Mouse (Mus musculus) liver, postnatal 0 days (tissue): Measurements from ENCODE around the gene Foxo3. TPM values are rescaled to one million over a fixed set of nuclear protein-coding genes. Genes with fewer than 3 reads are reported as not detected.

ENCODE experiments used
- ATAC-seq: fragments of 200-750 bp; cut with Nextera tagmentation; 2 replicates; pipeline ENCODE4 v1.8.0; 2017; ENCODE audit warnings: mild to moderate bottlenecking, moderate library complexity
- DNase-seq: peaks from one replicate; pipeline ENCODE4 v3.0.0-alpha.2; 2016
- H3K27ac ChIP-seq: fragments of 300-500 bp; sonication (generic); 2 replicates; pipeline ENCODE4 v1.5.1; 2014; ENCODE audit warnings: antibody characterized with exemption, moderate library complexity, mild to moderate bottlenecking, low read depth
- H3K27me3 ChIP-seq: fragments of 300-500 bp; sonication (generic); 2 replicates; pipeline ENCODE4 v1.6.1; 2014; ENCODE audit warnings: low read length, control low read depth, mixed read lengths; ENCODE audit not compliant: insufficient read depth
- H3K36me3 ChIP-seq: fragments of 300-500 bp; sonication (generic); replicated peaks from 2 replicates; pipeline ENCODE4 v1.6.1; 2014; ENCODE audit warnings: mild to moderate bottlenecking, control low read depth, low read length, moderate library complexity, mixed read lengths; ENCODE audit not compliant: insufficient read depth
- H3K4me1 ChIP-seq: fragments of 300-500 bp; sonication (generic); 2 replicates; pipeline ENCODE4 v1.6.1; 2014; ENCODE audit warnings: antibody characterized with exemption, mild to moderate bottlenecking, control low read depth; ENCODE audit not compliant: insufficient read depth
- H3K4me2 ChIP-seq: fragments of 300-500 bp; sonication (generic); 2 replicates; pipeline ENCODE4 v1.6.1; 2014; ENCODE audit warnings: low read depth, mild to moderate bottlenecking, low read length, moderate library complexity, mixed read lengths
- H3K4me3 ChIP-seq: fragments of 300-500 bp; sonication (generic); 2 replicates; pipeline ENCODE4 v1.5.1; 2014; ENCODE audit warnings: low read depth, low read length
- H3K9ac ChIP-seq: fragments of 300-500 bp; sonication (generic); replicated peaks from 2 replicates; pipeline ENCODE4 v1.6.1; 2014; ENCODE audit warnings: mild to moderate bottlenecking, moderate library complexity
- H3K9me3 ChIP-seq: fragments of 300-500 bp; sonication (generic); 2 replicates; pipeline ENCODE4 v1.6.1; 2016; ENCODE audit warnings: mild to moderate bottlenecking, control low read depth, low read length, mixed read lengths
- CTCF ChIP-seq: sonication (generic); IDR thresholded peaks from 2 replicates; pipeline ENCODE4 v1.5.1; 2016; ENCODE audit warnings: antibody characterized with exemption, low read depth
- EP300 ChIP-seq: IDR thresholded peaks from 2 replicates; pipeline ENCODE4 v1.6.1; 2016; ENCODE audit warnings: antibody characterized with exemption, low read depth, mild to moderate bottlenecking
- WGBS: fragments of 180-500 bp; shearing (Covaris S2); extraction: QIAGEN DNeasy Blood & Tissue Kit; methylation state at CpG from one replicate; pipeline ENCODE4 v1.1.7; 2014; ENCODE audit not compliant: insufficient replicate concordance; 5-methylcytosine and 5-hydroxymethylcytosine counted together
- polyA plus RNA-seq: library from polyadenylated mRNA; unstranded; fragments of >200 nt; fragmentation: Nextera tagmentation; extraction: Ambion mirVana; gene quantifications from 2 replicates; pipeline ENCODE4 v1.2.1, GENCODE M21; 2015

Gene Foxo3
- polyA plus RNA-seq, 1 experiment from 2014 or later: 8.4 TPM

DNA sequence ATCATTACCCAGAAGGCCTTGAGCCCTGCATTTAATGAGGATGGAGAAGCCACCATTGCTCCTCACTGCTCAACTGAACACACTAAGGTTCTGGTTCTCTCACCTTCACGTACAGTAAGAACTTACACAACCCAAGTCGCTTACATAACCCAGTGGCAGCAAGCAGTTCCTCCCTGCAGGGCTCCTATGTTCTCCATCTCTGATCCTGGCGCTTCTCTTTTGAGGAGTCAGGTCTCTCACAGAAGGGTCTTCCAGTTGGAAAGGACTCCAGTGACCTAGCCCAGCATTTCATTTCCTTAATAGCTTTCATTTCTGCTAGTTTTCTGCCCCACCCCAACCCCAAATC, 31.3 kb downstream of the Foxo3 start:
- Histone ChIP-seq H3K36me3 (peaks cover 4% of the 10 kb centered on the region), H3K4me2 (peak overlapping the region; percentile 38; the same call in 1 of the 2 replicates), H3K9me3 (no peaks in the 10 kb centered on the region), H3K4me1 (peaks cover 73% of the 10 kb centered on the region), H3K27ac (peak overlapping the region; percentile 30), H3K9ac (no peak overlapping the region; the same call in 1 of the 2 replicates), H3K4me3 (no peak overlapping the region), H3K27me3 (no peaks in the 10 kb centered on the region)
- DNase-seq: no peak
- WGBS: 71% methylated on average over 3 of the region's 3 CpGs
- no peak for TF ChIP-seq CTCF
- no peak; the same call in 1 of the 2 replicates for TF ChIP-seq EP300
- no peak for ATAC-seq

DNA sequence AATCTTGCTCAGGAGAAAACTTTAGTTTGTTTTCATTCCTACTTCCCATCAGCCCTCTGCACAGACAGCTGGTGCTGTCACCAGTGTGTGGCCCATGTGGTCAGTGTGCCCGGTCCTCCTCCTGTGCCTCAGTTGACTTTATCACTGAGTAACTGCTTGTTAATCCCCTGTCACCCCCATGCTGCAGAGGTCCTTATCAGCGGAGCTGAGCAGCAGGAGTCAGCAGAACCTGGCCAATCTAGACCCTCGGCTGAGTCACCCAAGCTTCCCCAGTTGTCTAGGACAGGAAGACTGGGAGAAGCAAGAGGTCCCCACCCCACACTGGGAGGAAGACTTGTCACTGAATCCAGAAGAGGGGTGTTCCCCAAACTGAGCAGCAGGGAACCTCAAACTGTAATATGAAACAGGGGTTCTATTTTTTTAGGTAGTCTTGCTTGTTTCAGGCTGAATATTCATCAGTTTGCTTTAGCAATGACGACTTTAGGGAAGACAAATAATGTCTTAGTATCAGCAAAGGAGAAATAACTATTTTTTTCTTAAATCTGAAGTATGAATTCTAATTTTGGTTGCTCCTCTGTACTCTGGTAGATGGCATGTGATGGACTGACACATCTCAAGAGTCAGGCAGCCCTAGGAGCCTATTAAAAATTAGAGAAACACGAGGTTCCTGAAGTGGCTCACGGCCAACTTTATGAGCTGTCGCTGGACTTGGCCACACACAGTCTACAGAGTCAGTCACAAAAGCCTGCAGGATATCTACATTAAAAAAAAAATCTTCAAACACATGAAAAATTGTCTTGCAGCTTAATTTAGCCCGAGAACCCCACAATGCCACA, 31.9 kb downstream of the Foxo3 start:
- Histone ChIP-seq H3K27me3 (no peaks in the 10 kb centered on the region), H3K27ac (peak overlapping the region; percentile 30), H3K36me3 (peaks cover 4% of the 10 kb centered on the region), H3K4me3 (no peak overlapping the region), H3K4me2 (peak overlapping the region; percentile 38), H3K4me1 (peaks cover 67% of the 10 kb centered on the region), H3K9me3 (no peaks in the 10 kb centered on the region), H3K9ac (0 out of 2 replicates have a peak overlapping the region, but pooled peaks have one; percentile 44)
- no peak for TF ChIP-seq CTCF
- peak; percentile 92 for TF ChIP-seq EP300
- DNase-seq (peak; percentile 61), ATAC-seq (peak; percentile 86)
- 47% methylated on average over 8 of the region's 8 CpGs for WGBS

DNA sequence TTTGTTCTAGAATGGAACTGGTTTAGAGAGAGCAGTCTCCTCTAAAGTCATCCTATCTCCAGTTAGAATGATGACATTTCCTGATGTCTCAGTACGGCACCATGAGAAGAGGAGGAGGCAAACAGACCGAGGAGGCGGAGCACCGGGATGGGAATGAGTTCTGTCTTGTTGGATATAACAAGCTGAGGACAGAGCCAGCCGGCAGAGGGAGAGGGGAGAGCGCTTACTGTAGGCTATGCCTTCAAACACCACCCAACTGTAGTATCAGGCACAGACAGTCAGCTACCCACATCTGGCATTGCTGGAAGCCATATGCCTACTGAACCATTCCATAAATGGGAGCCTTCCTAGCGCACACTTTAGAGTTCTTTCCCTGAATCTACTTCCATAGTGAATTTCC, 32.6 kb downstream of the Foxo3 start:
- no peak overlapping the region for H3K9ac ChIP-seq
- H3K4me2 ChIP-seq: peak overlapping the region; percentile 38; the same call in 1 of the 2 replicates
- H3K9me3 ChIP-seq: no peaks in the 10 kb centered on the region
- ATAC-seq (0 out of 2 replicates have a peak, but pooled peaks have one; percentile 14), DNase-seq (no peak)
- H3K27me3 ChIP-seq: no peaks in the 10 kb centered on the region
- H3K27ac ChIP-seq: peak overlapping the region; percentile 30
- 86% methylated on average over 7 of the region's 7 CpGs for WGBS
- no peak for TF ChIP-seq CTCF
- no peak for TF ChIP-seq EP300
- peaks cover 65% of the 10 kb centered on the region for H3K4me1 ChIP-seq
- H3K4me3 ChIP-seq: no peak overlapping the region
- peaks cover 8% of the 10 kb centered on the region for H3K36me3 ChIP-seq

DNA sequence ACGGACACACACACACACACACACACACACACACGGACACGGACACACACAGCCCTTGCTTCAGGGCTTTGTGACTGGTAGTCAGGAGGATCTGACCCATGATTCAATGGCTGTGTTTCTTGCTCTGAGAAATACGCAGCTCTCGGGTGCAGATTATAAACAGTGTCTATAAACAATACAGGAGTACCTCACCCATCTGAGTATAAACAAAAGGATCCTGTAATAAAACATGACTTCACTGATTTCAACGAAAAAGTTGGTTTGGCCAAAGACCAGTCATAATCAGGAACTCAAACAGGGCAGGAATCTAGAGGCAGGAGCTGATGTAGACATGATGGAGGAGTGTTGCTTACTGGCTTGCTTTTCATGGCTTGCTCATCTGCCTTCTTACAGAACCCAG, 34.1 kb downstream of the Foxo3 start:
- no peak overlapping the region for H3K27ac ChIP-seq
- no peak overlapping the region for H3K4me3 ChIP-seq
- DNase-seq (no peak), ATAC-seq (no peak)
- no peak for TF ChIP-seq EP300
- TF ChIP-seq CTCF: no peak
- H3K4me1 ChIP-seq: peaks cover 51% of the 10 kb centered on the region
- H3K36me3 ChIP-seq: peaks cover 10% of the 10 kb centered on the region
- no peak overlapping the region for H3K4me2 ChIP-seq
- no peaks in the 10 kb centered on the region for H3K9me3 ChIP-seq
- no peaks in the 10 kb centered on the region for H3K27me3 ChIP-seq
- 93% methylated on average over 6 of the region's 6 CpGs for WGBS
- H3K9ac ChIP-seq: no peak overlapping the region

DNA sequence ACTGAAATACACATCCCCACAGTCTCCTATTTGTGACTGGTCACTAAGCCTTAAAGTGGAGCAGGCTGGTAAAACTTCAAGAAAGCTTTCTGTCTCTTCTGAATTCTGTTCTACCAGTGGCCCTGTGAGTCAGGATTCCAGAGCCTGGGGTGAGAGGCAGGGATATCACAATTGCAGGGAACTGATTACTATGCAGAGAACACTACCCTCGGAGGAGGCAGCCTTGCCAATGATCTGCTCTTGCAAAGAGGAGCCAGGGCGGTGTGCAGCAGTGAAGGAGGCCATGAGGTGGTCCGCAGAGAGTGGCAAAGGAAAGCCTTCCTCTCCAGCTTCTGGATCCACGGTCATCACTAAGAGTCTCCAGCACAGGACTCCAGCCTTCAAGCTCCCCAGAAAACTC, 34.8 kb downstream of the Foxo3 start:
- 89% methylated on average over 4 of the region's 4 CpGs for WGBS
- no peaks in the 10 kb centered on the region for H3K9me3 ChIP-seq
- no peaks in the 10 kb centered on the region for H3K27me3 ChIP-seq
- no peak for DNase-seq
- TF ChIP-seq CTCF (no peak), EP300 (no peak)
- H3K27ac ChIP-seq: no peak overlapping the region
- no peak overlapping the region for H3K4me3 ChIP-seq
- ATAC-seq: no peak
- H3K4me1 ChIP-seq: peaks cover 53% of the 10 kb centered on the region
- peaks cover 10% of the 10 kb centered on the region for H3K36me3 ChIP-seq
- no peak overlapping the region for H3K9ac ChIP-seq
- H3K4me2 ChIP-seq: no peak overlapping the region

DNA sequence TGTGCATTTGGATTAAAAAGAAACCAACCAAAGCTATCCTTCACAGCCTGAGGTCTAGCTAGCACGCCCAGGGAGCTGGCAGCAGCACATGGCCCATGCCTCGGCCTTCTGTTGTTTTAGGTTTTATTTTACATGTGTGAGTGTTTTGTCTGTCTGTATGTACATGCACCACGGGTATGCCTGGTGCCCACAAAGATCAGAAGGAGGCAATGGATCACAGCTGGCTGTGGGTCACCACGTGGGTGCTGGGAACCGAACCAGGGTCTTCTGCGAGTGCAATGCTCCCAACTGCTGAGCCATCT, 36.8 kb downstream of the Foxo3 start:
- H3K9ac ChIP-seq: no peak overlapping the region
- no peaks in the 10 kb centered on the region for H3K27me3 ChIP-seq
- H3K36me3 ChIP-seq: peaks cover 10% of the 10 kb centered on the region
- H3K4me2 ChIP-seq: no peak overlapping the region
- no peak for DNase-seq
- no peak for ATAC-seq
- no peak overlapping the region for H3K4me3 ChIP-seq
- H3K4me1 ChIP-seq: peaks cover 33% of the 10 kb centered on the region
- H3K27ac ChIP-seq: no peak overlapping the region
- WGBS: 89% methylated on average over 6 of the region's 6 CpGs
- TF ChIP-seq CTCF (no peak), EP300 (no peak)
- no peaks in the 10 kb centered on the region for H3K9me3 ChIP-seq
